Mouse (Mus musculus) stomach, embryonic 16.5 days (tissue): ENCODE measurements around the gene Rev1. TPM values are rescaled to one million over a fixed set of nuclear protein-coding genes. Genes with fewer than 3 reads are reported as not detected.

Source experiments
- ATAC-seq: fragments of 200-750 bp; cut with Nextera tagmentation; 2 replicates; pipeline ENCODE4 v1.8.0; 2017; ENCODE audit warnings: moderate number of reproducible peaks, moderate TSS enrichment; ENCODE audit not compliant: insufficient read depth, low FRiP score
- H3K27ac ChIP-seq: fragments of 300-500 bp; sonication (generic); 2 replicates; pipeline ENCODE4 v1.5.1; 2014; ENCODE audit warnings: low read length
- H3K27me3 ChIP-seq: fragments of 300-500 bp; sonication (generic); 2 replicates; pipeline ENCODE4 v1.6.1; 2014; ENCODE audit warnings: low read length, control low read depth, mixed read lengths; ENCODE audit not compliant: control insufficient read depth, insufficient read depth
- H3K36me3 ChIP-seq: fragments of 300-500 bp; sonication (generic); 2 replicates; pipeline ENCODE4 v1.6.1; 2014; ENCODE audit warnings: low read length; ENCODE audit not compliant: control insufficient read depth, insufficient read depth
- H3K4me1 ChIP-seq: fragments of 300-500 bp; sonication (generic); 2 replicates; pipeline ENCODE4 v1.6.1; 2014; ENCODE audit warnings: low read length, control low read depth, mixed read lengths; ENCODE audit not compliant: control insufficient read depth, insufficient read depth
- H3K4me2 ChIP-seq: fragments of 300-500 bp; sonication (generic); 2 replicates; pipeline ENCODE4 v1.6.1; 2014; ENCODE audit warnings: low read depth, low read length, mixed read lengths
- H3K4me3 ChIP-seq: fragments of 300-500 bp; sonication (generic); replicated peaks from 2 replicates; pipeline ENCODE4 v1.5.1; 2014; ENCODE audit warnings: mild to moderate bottlenecking, low read length
- H3K9ac ChIP-seq: fragments of 300-500 bp; sonication (generic); 2 replicates; pipeline ENCODE4 v1.6.1; 2014; ENCODE audit warnings: low read length
- H3K9me3 ChIP-seq: fragments of 300-500 bp; sonication (generic); replicated peaks from 2 replicates; pipeline ENCODE4 v1.6.1; 2016; ENCODE audit warnings: low read length, control low read depth; ENCODE audit not compliant: control insufficient read depth
- WGBS: fragments of 180-500 bp; shearing (Covaris S2); extraction: QIAGEN DNeasy Blood & Tissue Kit; methylation state at CpG from one replicate; pipeline ENCODE4 v1.1.7; 2014; 5-methylcytosine and 5-hydroxymethylcytosine counted together
- polyA plus RNA-seq: library from polyadenylated mRNA; unstranded; fragments of >200 nt; fragmentation: Nextera tagmentation; extraction: Ambion mirVana; gene quantifications from 2 replicates; pipeline ENCODE4 v1.2.1, GENCODE M21; 2015

Rev1 gene
- polyA plus RNA-seq, 1 experiment from 2014 or later: 21.5 TPM

DNA sequence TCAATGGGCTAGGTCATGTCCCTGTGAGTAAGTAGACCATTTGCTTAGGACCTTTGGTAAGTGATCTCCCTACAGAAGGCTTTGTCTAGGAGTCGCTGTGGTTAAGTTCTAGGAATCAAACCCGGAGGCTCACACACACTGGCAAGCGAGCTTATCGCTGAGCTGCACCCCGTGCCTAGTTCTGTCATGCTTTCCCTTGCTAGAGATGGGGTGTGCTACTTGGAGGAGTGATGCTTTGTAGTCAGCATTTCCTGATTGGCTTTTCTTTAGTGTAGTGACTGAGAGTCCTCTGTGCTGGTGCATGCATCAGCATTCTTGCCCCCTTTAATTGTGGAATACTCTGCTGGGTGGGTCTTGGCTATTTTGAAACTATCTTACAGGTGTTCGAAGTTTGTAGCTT lies 118.0 kb downstream of the Rev1 start:
- Histone ChIP-seq H3K4me1 (no peaks in the 10 kb centered on the region; the same call in 1 of the 2 replicates), H3K4me2 (no peak overlapping the region), H3K27ac (no peak overlapping the region), H3K4me3 (no peak overlapping the region), H3K9ac (no peak overlapping the region), H3K36me3 (no peaks in the 10 kb centered on the region), H3K9me3 (no peaks in the 10 kb centered on the region), H3K27me3 (no peaks in the 10 kb centered on the region)
- WGBS: 77% methylated on average over 6 of the region's 6 CpGs
- peak; percentile 44; the same call in 1 of the 2 replicates for ATAC-seq

DNA sequence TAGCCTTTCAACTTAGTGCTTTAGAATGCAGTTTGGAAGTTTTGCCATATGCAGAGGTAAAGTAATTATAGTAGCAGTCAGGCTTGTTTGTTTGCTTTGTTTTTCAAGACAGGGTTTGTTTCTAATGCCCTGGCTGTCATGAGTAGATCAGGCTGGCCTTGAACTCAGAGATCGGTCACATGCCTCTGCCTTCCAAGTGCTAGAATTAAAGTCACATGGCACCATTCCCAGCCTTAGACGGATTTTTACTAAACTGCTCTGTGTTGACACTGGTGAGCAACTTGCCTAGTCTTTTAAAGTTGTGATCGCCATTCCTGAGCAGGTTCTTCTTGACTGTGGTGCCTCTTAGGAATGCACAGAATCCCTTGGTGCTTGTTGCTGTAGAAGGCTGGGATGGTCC lies 122.9 kb downstream of the Rev1 start:
- no peak for ATAC-seq
- Histone ChIP-seq H3K27ac (no peak overlapping the region), H3K36me3 (no peaks in the 10 kb centered on the region), H3K27me3 (no peaks in the 10 kb centered on the region), H3K4me2 (no peak overlapping the region), H3K9ac (no peak overlapping the region), H3K9me3 (no peaks in the 10 kb centered on the region), H3K4me1 (no peaks in the 10 kb centered on the region), H3K4me3 (no peak overlapping the region)
- WGBS: 63% methylated on average over 3 of the region's 3 CpGs

DNA sequence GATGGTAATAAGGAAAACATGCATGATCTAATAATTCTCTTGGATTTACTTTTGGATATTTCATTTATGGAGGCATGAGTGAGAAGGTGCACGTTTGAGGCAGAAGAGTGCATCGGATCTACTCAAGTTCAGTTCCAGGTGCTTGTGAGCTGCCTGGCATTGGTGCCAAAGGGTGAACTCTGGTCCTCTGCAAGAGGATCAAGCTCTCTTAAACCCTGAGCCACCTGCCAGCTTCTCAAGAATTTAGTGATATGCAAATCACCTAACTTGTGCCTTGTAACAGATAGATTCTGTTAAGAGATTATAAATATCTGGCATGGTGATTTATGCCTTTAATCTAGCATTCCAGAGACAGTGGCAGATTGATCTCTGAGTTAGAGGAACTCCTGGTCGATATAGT lies 126.6 kb downstream of the Rev1 start:
- H3K27ac ChIP-seq: no peak overlapping the region
- WGBS: 78% methylated on average over 3 of the region's 3 CpGs
- no peaks in the 10 kb centered on the region for H3K36me3 ChIP-seq
- no peaks in the 10 kb centered on the region for H3K9me3 ChIP-seq
- no peaks in the 10 kb centered on the region for H3K27me3 ChIP-seq
- no peak overlapping the region for H3K4me3 ChIP-seq
- peaks cover 10% of the 10 kb centered on the region for H3K4me1 ChIP-seq
- ATAC-seq: no peak
- H3K4me2 ChIP-seq: no peak overlapping the region
- no peak overlapping the region for H3K9ac ChIP-seq

Other genes starting within 250 kb of the Rev1 start
- gene Mitd1, start 239.4 kb downstream of the Rev1 start, polyA plus RNA-seq: 26.4 and 28.4 TPM in 2 replicates
- gene Mrpl30, start 239.3 kb downstream of the Rev1 start, polyA plus RNA-seq: 216 and 225 TPM in 2 replicates
- not detected in 2 replicates for gene Lyg2, start 213.3 kb downstream of the Rev1 start, polyA plus RNA-seq
- gene Lyg1, start 172.0 kb downstream of the Rev1 start, polyA plus RNA-seq: not detected in 2 replicates
- 125 and 137 TPM in 2 replicates for gene Txndc9, start 131.9 kb downstream of the Rev1 start, polyA plus RNA-seq
- 22.8 and 26.5 TPM in 2 replicates for gene Eif5b, start 131.8 kb downstream of the Rev1 start, polyA plus RNA-seq